Mouse (Mus musculus) hindbrain, embryonic 13.5 days (tissue): ENCODE measurements around the gene Olfr1229. TPM values are rescaled to one million over a fixed set of nuclear protein-coding genes. Genes with fewer than 3 reads are reported as not detected.

Source experiments
- ATAC-seq: fragments of 200-750 bp; cut with Nextera tagmentation; 2 replicates; pipeline ENCODE4 v1.8.0; 2017; ENCODE audit warnings: moderate TSS enrichment; ENCODE audit not compliant: low FRiP score
- H3K27ac ChIP-seq: fragments of 300-500 bp; sonication (generic); 2 replicates; pipeline ENCODE4 v1.5.1; 2015; ENCODE audit warnings: inconsistent platforms, mild to moderate bottlenecking, moderate library complexity
- H3K27me3 ChIP-seq: fragments of 300-500 bp; sonication (generic); 2 replicates; pipeline ENCODE4 v1.6.1; 2015; ENCODE audit warnings: mild to moderate bottlenecking, inconsistent platforms
- H3K36me3 ChIP-seq: fragments of 300-500 bp; sonication (generic); 2 replicates; pipeline ENCODE4 v1.6.1; 2015; ENCODE audit warnings: mild to moderate bottlenecking, inconsistent platforms
- H3K4me1 ChIP-seq: fragments of 300-500 bp; sonication (generic); replicated peaks from 2 replicates; pipeline ENCODE4 v1.6.1; 2015; ENCODE audit warnings: inconsistent platforms
- H3K4me2 ChIP-seq: fragments of 300-500 bp; sonication (generic); 2 replicates; pipeline ENCODE4 v1.6.1; 2015; ENCODE audit warnings: inconsistent platforms, mild to moderate bottlenecking, moderate library complexity
- H3K4me3 ChIP-seq: fragments of 300-500 bp; sonication (generic); 2 replicates; pipeline ENCODE4 v1.5.1; 2015; ENCODE audit warnings: mild to moderate bottlenecking, inconsistent platforms
- H3K9ac ChIP-seq: fragments of 300-500 bp; sonication (generic); 2 replicates; pipeline ENCODE4 v1.6.1; 2015; ENCODE audit warnings: mild to moderate bottlenecking, inconsistent platforms
- H3K9me3 ChIP-seq: fragments of 300-500 bp; sonication (generic); 2 replicates; pipeline ENCODE4 v1.6.1; 2016; ENCODE audit warnings: inconsistent platforms
- WGBS: fragments of 180-500 bp; shearing (Covaris S2); methylation state at CpG from one replicate; pipeline ENCODE4 v1.1.7; 2015; 5-methylcytosine and 5-hydroxymethylcytosine counted together
- polyA plus RNA-seq: library from polyadenylated mRNA; unstranded; fragments of >200 nt; fragmentation: Nextera tagmentation; extraction: Ambion mirVana; gene quantifications from 2 replicates; pipeline ENCODE4 v1.2.1, GENCODE M21; 2015

Olfr1229 gene
- polyA plus RNA-seq = not detected in 2 replicates

DNA sequence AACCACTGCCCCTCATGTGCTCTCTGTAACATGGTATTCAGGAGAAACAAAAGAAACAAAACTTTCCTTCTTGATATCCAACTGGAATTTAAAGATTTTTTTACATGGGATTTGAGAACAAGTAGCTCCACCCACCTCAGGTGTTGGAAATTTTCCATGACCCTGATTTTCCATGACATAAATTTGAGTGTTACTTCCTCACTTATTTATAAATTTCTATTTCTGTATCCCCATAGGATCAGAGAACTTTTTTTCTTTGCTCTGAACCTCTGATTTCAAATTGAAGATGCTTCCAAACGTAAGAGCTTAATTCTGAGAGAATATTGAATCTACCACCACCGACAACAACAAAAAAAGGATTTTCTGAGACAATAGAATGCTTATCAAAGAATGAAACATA, at the start of gene Olfr1229:
Gene Olfr1229 (minus strand): TSS at position 101 of the 400 bp plus-strand sequence.
- ATAC-seq = no peak
- WGBS = 81% methylated on average over 2 of the region's 2 CpGs
- Histone ChIP-seq H3K4me1 (no peaks in the 10 kb centered on the region), H3K36me3 (no peaks in the 10 kb centered on the region), H3K27ac (no peak within 1 kb of the TSS), H3K4me2 (no peak within 1 kb of the TSS), H3K9ac (no peak within 1 kb of the TSS), H3K9me3 (no peaks in the 10 kb centered on the region), H3K27me3 (no peaks in the 10 kb centered on the region), H3K4me3 (no peak within 1 kb of the TSS)

DNA sequence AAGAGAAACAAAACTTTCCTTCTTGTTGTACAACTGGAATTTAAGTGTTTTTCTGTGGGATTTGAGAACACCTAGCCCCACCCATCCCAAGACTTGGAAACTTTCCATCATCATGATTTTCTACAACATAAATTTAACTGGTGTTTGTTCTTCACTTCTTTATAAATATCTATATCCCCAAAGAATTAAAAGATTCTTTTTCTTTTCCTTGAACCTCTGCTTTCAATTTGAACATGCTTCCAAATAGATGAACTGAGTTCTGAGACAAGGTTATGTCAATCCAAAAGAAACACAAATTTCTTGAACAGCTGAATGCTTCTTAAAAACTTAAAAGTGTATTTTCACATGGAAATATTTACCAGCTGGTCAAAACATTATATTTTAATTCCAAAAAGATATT, 41.8 kb upstream of the Olfr1229 start, which contains the start of gene Olfr1232:
Gene Olfr1232 (minus strand): TSS at position 101 of the 400 bp plus-strand sequence.
- H3K4me3 ChIP-seq = no peak within 1 kb of the TSS
- no peaks in the 10 kb centered on the region for H3K9me3 ChIP-seq
- H3K36me3 ChIP-seq = no peaks in the 10 kb centered on the region
- no peak within 1 kb of the TSS for H3K9ac ChIP-seq
- H3K4me1 ChIP-seq = no peaks in the 10 kb centered on the region
- H3K4me2 ChIP-seq = no peak within 1 kb of the TSS
- H3K27ac ChIP-seq = no peak within 1 kb of the TSS
- H3K27me3 ChIP-seq = no peaks in the 10 kb centered on the region
- no peak for ATAC-seq

GRCm38 (mm10) chr2:89306974-89307373, 19.2 kb upstream of the Olfr1229 start, which contains the start of gene Olfr1231:
Olfr1231 (minus strand) TSS chr2:89307074.
- no peaks in the 10 kb centered on the region for H3K4me1 ChIP-seq
- H3K4me3 ChIP-seq = no peak within 1 kb of the TSS
- H3K9me3 ChIP-seq = no peaks in the 10 kb centered on the region
- H3K9ac ChIP-seq = no peak within 1 kb of the TSS
- H3K27ac ChIP-seq = no peak within 1 kb of the TSS
- H3K27me3 ChIP-seq = no peaks in the 10 kb centered on the region
- no peak within 1 kb of the TSS for H3K4me2 ChIP-seq
- no peaks in the 10 kb centered on the region for H3K36me3 ChIP-seq
- 80% methylated on average over 2 of the region's 2 CpGs for WGBS
- no peak for ATAC-seq

GRCm38 (mm10) chr2:89297168-89297567, 9.4 kb upstream of the Olfr1229 start, which contains the start of gene Olfr1230:
Olfr1230 (minus strand) TSS chr2:89297268.
- no peak for ATAC-seq
- Histone ChIP-seq H3K9ac (no peak within 1 kb of the TSS), H3K27me3 (no peaks in the 10 kb centered on the region), H3K36me3 (no peaks in the 10 kb centered on the region), H3K27ac (no peak within 1 kb of the TSS), H3K4me2 (no peak within 1 kb of the TSS), H3K4me1 (no peaks in the 10 kb centered on the region), H3K4me3 (no peak within 1 kb of the TSS), H3K9me3 (no peaks in the 10 kb centered on the region)
- 95% methylated on average over 1 of the region's 1 CpGs for WGBS

GRCm38 (mm10) chr2:89253962-89254361, 33.9 kb downstream of the Olfr1229 start, which contains the start of gene Olfr1228:
Olfr1228 (minus strand) TSS chr2:89254062.
- no peak within 1 kb of the TSS for H3K4me3 ChIP-seq
- no peak for ATAC-seq
- no peaks in the 10 kb centered on the region for H3K9me3 ChIP-seq
- H3K27me3 ChIP-seq = no peaks in the 10 kb centered on the region
- no peaks in the 10 kb centered on the region for H3K4me1 ChIP-seq
- H3K9ac ChIP-seq = no peak within 1 kb of the TSS
- no peak within 1 kb of the TSS for H3K4me2 ChIP-seq
- H3K27ac ChIP-seq = no peak within 1 kb of the TSS
- H3K36me3 ChIP-seq = no peaks in the 10 kb centered on the region

Other genes with a start within 250 kb of the Olfr1229 start
- gene Olfr1218, start 226.8 kb downstream of the Olfr1229 start, polyA plus RNA-seq = not detected in 2 replicates
- not detected in 2 replicates for gene Olfr1219, start 204.5 kb downstream of the Olfr1229 start, polyA plus RNA-seq
- not detected in 2 replicates for gene Olfr1220, start 181.2 kb downstream of the Olfr1229 start, polyA plus RNA-seq
- not detected in 2 replicates for gene Olfr1221, start 170.7 kb downstream of the Olfr1229 start, polyA plus RNA-seq
- gene Olfr1222, start 155.0 kb downstream of the Olfr1229 start, polyA plus RNA-seq = not detected in 2 replicates
- not detected in 2 replicates for gene Olfr1223, start 136.5 kb downstream of the Olfr1229 start, polyA plus RNA-seq
- gene Olfr1224-ps1, start 123.9 kb downstream of the Olfr1229 start, polyA plus RNA-seq = not detected in 2 replicates
- gene Olfr1225, start 113.3 kb downstream of the Olfr1229 start, polyA plus RNA-seq = not detected in 2 replicates
- not detected in 2 replicates for gene Olfr1226, start 88.0 kb downstream of the Olfr1229 start, polyA plus RNA-seq
- gene Olfr1228, start 34.0 kb downstream of the Olfr1229 start, polyA plus RNA-seq = not detected in 2 replicates
- gene Olfr1230, start 9.3 kb upstream of the Olfr1229 start, polyA plus RNA-seq = not detected in 2 replicates
- gene Olfr1231, start 19.1 kb upstream of the Olfr1229 start, polyA plus RNA-seq = not detected in 2 replicates
- not detected in 2 replicates for gene Olfr1232, start 41.7 kb upstream of the Olfr1229 start, polyA plus RNA-seq
- not detected in 2 replicates for gene Olfr1233, start 54.4 kb upstream of the Olfr1229 start, polyA plus RNA-seq
- not detected in 2 replicates for gene Olfr1234, start 76.9 kb upstream of the Olfr1229 start, polyA plus RNA-seq
- not detected in 2 replicates for gene Olfr1238, start 121.7 kb upstream of the Olfr1229 start, polyA plus RNA-seq
- gene Olfr1239, start 132.4 kb upstream of the Olfr1229 start, polyA plus RNA-seq = not detected in 2 replicates
- gene Olfr1240, start 155.0 kb upstream of the Olfr1229 start, polyA plus RNA-seq = not detected in 2 replicates
- not detected in 2 replicates for gene Olfr1241, start 199.1 kb upstream of the Olfr1229 start, polyA plus RNA-seq
- not detected in 2 replicates for gene Olfr1242, start 210.3 kb upstream of the Olfr1229 start, polyA plus RNA-seq
- gene Olfr1243, start 243.5 kb upstream of the Olfr1229 start, polyA plus RNA-seq = not detected in 2 replicates